Mouse (Mus musculus) hindbrain, embryonic 14.5 days (tissue): ENCODE results near the gene Zbtb25. TPM values are rescaled to one million over a fixed set of nuclear protein-coding genes. Genes with fewer than 3 reads are reported as not detected.

Experiments
- ATAC-seq: fragments of 200-750 bp; cut with Nextera tagmentation; 2 replicates; pipeline ENCODE4 v1.8.0; 2017; ENCODE audit warnings: moderate number of reproducible peaks, mild to moderate bottlenecking, moderate TSS enrichment, moderate library complexity; ENCODE audit not compliant: low FRiP score
- DNase-seq: peaks from one replicate; pipeline ENCODE4 v3.0.0-alpha.2; 2015; ENCODE audit warnings: low spot score
- H3K27ac ChIP-seq: fragments of 300-500 bp; sonication (generic); 2 replicates; pipeline ENCODE4 v1.5.1; 2014; ENCODE audit warnings: mild to moderate bottlenecking, moderate library complexity
- H3K27me3 ChIP-seq: fragments of 300-500 bp; sonication (generic); 2 replicates; pipeline ENCODE4 v1.6.1; 2014; ENCODE audit warnings: mild to moderate bottlenecking, low read length, mixed read lengths; ENCODE audit not compliant: control insufficient read depth, insufficient read depth
- H3K36me3 ChIP-seq: fragments of 300-500 bp; sonication (generic); replicated peaks from 2 replicates; pipeline ENCODE4 v1.6.1; 2014; ENCODE audit not compliant: control insufficient read depth, insufficient read depth
- H3K4me1 ChIP-seq: fragments of 300-500 bp; sonication (generic); replicated peaks from 2 replicates; pipeline ENCODE4 v1.6.1; 2014; ENCODE audit warnings: antibody characterized with exemption, low read length, mixed read lengths; ENCODE audit not compliant: control insufficient read depth, insufficient read depth
- H3K4me2 ChIP-seq: fragments of 300-500 bp; sonication (generic); replicated peaks from 2 replicates; pipeline ENCODE4 v1.6.1; 2014; ENCODE audit warnings: mild to moderate bottlenecking, moderate library complexity
- H3K4me3 ChIP-seq: fragments of 300-500 bp; sonication (generic); replicated peaks from 2 replicates; pipeline ENCODE4 v1.5.1; 2014; ENCODE audit warnings: mild to moderate bottlenecking, low read length
- H3K9ac ChIP-seq: fragments of 300-500 bp; sonication (generic); 2 replicates; pipeline ENCODE4 v1.6.1; 2014
- H3K9me3 ChIP-seq: fragments of 300-500 bp; sonication (generic); 2 replicates; pipeline ENCODE4 v1.6.1; 2016; ENCODE audit warnings: low read length; ENCODE audit not compliant: control insufficient read depth
- WGBS: fragments of 180-500 bp; shearing (Covaris S2); extraction: QIAGEN DNeasy Blood & Tissue Kit; methylation state at CpG from one replicate; pipeline ENCODE4 v1.1.7; 2014; 5-methylcytosine and 5-hydroxymethylcytosine counted together
- polyA plus RNA-seq: library from polyadenylated mRNA; unstranded; fragments of >200 nt; fragmentation: Nextera tagmentation; extraction: Ambion mirVana; gene quantifications from 2 replicates; pipeline ENCODE4 v1.2.1, GENCODE M21; 2014

The Zbtb25 gene
- polyA plus RNA-seq: 16.0 and 16.5 TPM in 2 replicates

DNA sequence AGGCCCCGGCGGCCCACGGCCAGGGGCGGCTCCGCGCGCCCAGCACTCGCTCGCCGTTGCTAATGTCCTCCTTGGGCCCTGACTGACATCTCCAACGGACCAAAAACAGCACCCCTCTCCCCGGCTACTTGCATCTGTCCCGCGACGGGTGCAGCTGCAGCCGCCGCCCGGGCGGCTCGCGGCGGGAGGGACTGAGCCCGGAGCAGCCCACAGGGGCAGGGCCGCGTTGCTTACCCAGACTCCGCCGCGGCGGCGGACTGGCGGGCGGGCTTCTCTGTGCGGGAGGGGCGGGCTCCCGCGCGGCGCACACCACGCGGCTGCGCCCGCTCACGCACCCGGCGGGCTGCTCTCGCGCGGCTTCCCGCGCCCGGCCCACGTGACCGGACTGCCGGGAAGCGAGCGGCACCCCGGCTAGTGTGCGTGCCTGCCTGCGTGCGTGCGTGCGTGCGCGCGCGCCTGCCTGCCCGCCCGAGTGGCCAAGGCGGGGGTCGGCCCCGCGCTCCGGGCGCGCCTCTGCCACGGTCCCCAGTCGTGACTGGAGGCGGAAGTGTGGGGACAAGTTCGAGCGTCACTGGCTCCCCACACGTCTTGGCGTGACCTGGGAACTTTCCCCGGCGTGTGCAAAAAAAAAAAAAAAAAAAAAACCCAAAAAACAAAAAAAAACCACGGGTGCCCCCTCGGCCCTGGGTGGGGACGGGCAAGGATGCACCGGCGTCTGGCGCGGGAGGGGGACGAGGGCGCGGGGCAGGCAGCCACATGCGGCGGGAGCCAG is at the start of gene Zbtb25:
Gene Zbtb25 (minus strand): TSS at position 397 of the 772 bp plus-strand sequence.
- H3K27me3 ChIP-seq: no peaks in the 10 kb centered on the region
- peak within 1 kb of the TSS; percentile 96 for H3K4me3 ChIP-seq
- peak within 1 kb of the TSS; percentile 99 for H3K9ac ChIP-seq
- H3K4me2 ChIP-seq: peak within 1 kb of the TSS; percentile 86
- ATAC-seq: peak; percentile 92
- peak within 1 kb of the TSS; percentile 98 for H3K27ac ChIP-seq
- DNase-seq: peak; percentile 92
- H3K9me3 ChIP-seq: no peaks in the 10 kb centered on the region
- under 1% methylated on average over 93 of the region's 96 CpGs for WGBS
- no peaks in the 10 kb centered on the region for H3K36me3 ChIP-seq
- H3K4me1 ChIP-seq: peaks cover 36% of the 10 kb centered on the region

DNA sequence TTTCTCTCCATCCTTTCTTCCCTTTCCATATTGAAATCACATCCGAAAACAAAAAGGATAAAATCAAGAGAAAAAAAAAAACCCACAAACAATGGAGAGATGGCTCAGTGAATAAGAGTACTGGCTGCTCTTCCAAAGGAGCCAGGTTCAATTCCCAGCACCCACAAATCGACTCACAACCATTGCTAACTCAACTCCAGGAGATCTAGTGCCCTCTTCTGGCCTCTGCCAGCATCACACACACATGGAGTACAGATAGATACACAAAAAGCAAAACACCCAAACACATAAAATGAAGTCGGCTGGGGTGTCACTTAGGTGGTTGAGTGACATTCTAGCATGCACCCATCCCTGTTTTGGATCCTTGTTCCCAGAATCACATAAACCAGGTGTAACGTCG is 48.9 kb upstream of the Zbtb25 start:
- no peaks in the 10 kb centered on the region for H3K4me1 ChIP-seq
- ATAC-seq (no peak), DNase-seq (no peak)
- H3K9ac ChIP-seq: no peak overlapping the region
- H3K27ac ChIP-seq: no peak overlapping the region
- peaks cover 20% of the 10 kb centered on the region; the same call in 1 of the 2 replicates for H3K27me3 ChIP-seq
- H3K4me3 ChIP-seq: no peak overlapping the region
- WGBS: 93% methylated on average over 5 of the region's 5 CpGs
- H3K9me3 ChIP-seq: 0 out of 2 replicates have a peak, but pooled peaks cover 4% of the 10 kb centered on the region
- H3K36me3 ChIP-seq: no peaks in the 10 kb centered on the region
- no peak overlapping the region for H3K4me2 ChIP-seq

DNA sequence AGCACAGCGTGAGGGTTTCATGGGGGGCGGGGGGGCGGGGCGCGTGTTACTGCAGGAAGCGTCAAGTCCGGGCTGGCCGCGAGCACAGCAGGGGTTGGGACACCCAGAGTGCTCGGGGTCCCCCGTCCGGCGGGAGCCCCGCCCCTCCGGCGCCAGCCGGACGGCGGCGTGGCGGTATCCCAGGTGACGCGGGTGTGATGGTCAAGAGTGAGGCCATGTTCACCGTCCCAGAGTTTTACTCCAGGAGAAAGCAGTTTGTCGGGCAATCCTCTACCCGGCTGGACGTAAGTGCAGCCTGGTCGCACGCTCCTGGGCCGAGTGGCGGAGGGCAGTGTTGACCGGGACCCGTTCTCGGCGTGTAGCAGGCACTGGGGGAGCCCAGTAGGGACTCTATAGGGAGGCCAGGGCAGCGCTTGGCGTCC is 48.0 kb upstream of the Zbtb25 start, which contains the start of gene Ppp1r36:
Gene Ppp1r36 (plus strand): TSS at position 106 of the 422 bp plus-strand sequence.
- Histone ChIP-seq H3K4me2 (peak within 1 kb of the TSS; percentile 57), H3K27ac (no peak within 1 kb of the TSS), H3K27me3 (peaks cover 20% of the 10 kb centered on the region; the same call in 1 of the 2 replicates), H3K9ac (no peak within 1 kb of the TSS), H3K4me1 (no peaks in the 10 kb centered on the region), H3K4me3 (peak within 1 kb of the TSS; percentile 31), H3K36me3 (no peaks in the 10 kb centered on the region), H3K9me3 (0 out of 2 replicates have a peak, but pooled peaks cover 4% of the 10 kb centered on the region)
- ATAC-seq (no peak), DNase-seq (no peak)
- under 1% methylated on average over 37 of the region's 37 CpGs for WGBS

DNA sequence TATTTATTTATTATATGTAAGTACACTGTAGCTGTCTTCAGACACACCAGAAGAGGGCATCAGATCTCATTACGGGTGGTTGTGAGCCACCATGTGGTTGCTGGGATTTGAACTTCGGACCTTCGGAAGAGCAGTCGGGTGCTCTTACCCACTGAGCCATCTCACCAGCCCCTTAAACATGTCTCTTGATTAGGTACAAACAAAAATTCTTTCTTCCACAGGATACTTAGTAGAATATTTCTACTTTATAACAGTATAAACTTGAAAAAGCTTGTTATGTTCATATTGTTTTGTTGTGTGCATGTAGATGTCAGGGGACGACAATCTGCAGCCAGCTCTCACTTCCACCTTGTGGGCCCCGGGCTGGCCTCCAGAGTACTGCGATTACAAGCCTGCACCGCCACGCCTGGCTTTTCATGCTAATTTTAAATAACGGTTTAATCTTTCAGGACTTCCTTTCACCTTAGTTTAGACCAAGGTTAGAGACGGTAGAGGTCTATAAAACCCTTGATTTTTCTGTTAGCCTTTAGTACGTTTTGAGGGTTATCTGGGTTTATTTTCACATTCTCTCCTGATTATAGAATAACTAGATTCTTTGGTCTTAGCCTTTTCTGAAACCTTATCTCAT is 46.1 kb upstream of the Zbtb25 start:
- DNase-seq (no peak), ATAC-seq (no peak)
- H3K9ac ChIP-seq: no peak overlapping the region
- 89% methylated on average over 11 of the region's 12 CpGs for WGBS
- H3K4me2 ChIP-seq: no peak overlapping the region
- no peaks in the 10 kb centered on the region for H3K4me1 ChIP-seq
- no peak overlapping the region for H3K4me3 ChIP-seq
- 0 out of 2 replicates have a peak, but pooled peaks cover 4% of the 10 kb centered on the region for H3K9me3 ChIP-seq
- H3K27ac ChIP-seq: no peak overlapping the region
- peaks cover 20% of the 10 kb centered on the region; the same call in 1 of the 2 replicates for H3K27me3 ChIP-seq
- H3K36me3 ChIP-seq: no peaks in the 10 kb centered on the region

DNA sequence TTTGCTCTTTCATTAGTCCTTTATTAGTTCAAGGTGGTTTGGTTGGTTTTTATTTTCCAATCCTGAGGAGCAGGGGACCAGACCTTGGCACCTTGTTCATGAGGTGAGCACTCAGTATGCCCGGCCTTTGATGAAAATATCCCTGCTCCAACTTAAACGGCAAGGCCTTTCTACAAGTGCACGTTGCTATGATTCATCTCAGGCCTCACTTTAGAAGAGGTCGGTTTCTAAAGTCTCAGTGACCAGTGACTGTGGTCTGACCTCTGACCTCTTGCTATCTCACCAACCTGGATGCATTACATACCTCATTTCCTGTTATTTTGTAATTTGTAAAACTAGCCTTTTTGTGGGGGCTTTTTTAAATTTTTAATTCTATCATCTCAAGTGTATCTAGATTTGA is 39.8 kb upstream of the Zbtb25 start:
- H3K4me3 ChIP-seq: no peak overlapping the region
- WGBS: 75% methylated on average over 4 of the region's 4 CpGs

DNA sequence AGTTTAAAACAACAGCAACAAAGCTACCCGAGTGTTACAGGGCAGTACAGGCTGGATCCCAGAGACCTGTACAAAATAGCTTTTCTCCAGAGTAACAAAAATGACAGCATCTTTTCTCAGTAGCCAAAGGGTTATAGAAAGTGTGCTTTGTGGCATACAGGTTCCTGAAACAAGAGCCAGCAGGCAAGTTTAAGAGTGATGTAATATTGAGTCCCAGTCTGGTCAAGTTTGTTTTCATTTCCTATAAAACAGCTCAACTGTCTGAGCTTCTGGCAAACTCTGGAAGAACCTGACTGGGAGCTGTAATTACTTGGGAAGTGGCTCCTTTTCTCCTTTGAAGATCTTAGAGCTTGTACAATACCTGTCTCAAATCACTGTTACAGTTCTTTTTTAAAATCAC is 37.8 kb upstream of the Zbtb25 start:
- WGBS: 62% methylated on average over 1 of the region's 1 CpGs
- Histone ChIP-seq H3K4me2 (no peak overlapping the region), H3K27me3 (peaks cover 47% of the 10 kb centered on the region)

More for the DNA sequence above, 39.8 kb upstream of the Zbtb25 start:
- no peaks in the 10 kb centered on the region for H3K9me3 ChIP-seq
- H3K36me3 ChIP-seq: no peaks in the 10 kb centered on the region
- H3K27ac ChIP-seq: no peak overlapping the region
- no peak overlapping the region for H3K4me2 ChIP-seq
- no peak for ATAC-seq
- H3K27me3 ChIP-seq: peaks cover 41% of the 10 kb centered on the region
- H3K4me1 ChIP-seq: 0 out of 2 replicates have a peak, but pooled peaks cover 12% of the 10 kb centered on the region
- H3K9ac ChIP-seq: no peak overlapping the region
- DNase-seq: no peak

DNA sequence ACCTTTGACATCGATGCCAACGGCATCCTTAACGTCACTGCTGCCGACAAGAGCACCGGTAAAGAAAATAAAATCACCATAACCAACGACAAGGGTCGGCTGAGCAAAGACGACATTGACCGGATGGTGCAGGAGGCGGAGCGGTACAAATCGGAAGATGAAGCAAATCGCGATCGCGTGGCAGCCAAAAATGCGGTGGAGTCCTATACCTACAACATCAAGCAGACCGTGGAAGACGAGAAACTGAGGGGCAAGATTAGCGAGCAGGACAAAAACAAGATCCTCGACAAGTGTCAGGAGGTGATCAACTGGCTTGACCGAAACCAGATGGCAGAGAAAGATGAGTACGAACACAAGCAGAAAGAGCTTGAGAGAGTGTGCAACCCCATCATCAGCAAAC is 36.6 kb upstream of the Zbtb25 start:
- Histone ChIP-seq H3K4me3 (peak overlapping the region; percentile 66), H3K36me3 (no peaks in the 10 kb centered on the region), H3K4me1 (peaks cover 12% of the 10 kb centered on the region; the same call in 1 of the 2 replicates), H3K4me2 (peak overlapping the region; percentile 74), H3K9me3 (no peaks in the 10 kb centered on the region), H3K27ac (no peak overlapping the region), H3K27me3 (peaks cover 54% of the 10 kb centered on the region), H3K9ac (no peak overlapping the region)
- DNase-seq (no peak), ATAC-seq (no peak)
- 4% methylated on average over 23 of the region's 23 CpGs for WGBS

More for the DNA sequence above, 37.8 kb upstream of the Zbtb25 start:
- no peak overlapping the region for H3K9ac ChIP-seq
- DNase-seq: no peak
- H3K4me1 ChIP-seq: peaks cover 12% of the 10 kb centered on the region; the same call in 1 of the 2 replicates
- no peak for ATAC-seq
- no peaks in the 10 kb centered on the region for H3K9me3 ChIP-seq
- no peak overlapping the region for H3K27ac ChIP-seq
- no peak overlapping the region for H3K4me3 ChIP-seq
- H3K36me3 ChIP-seq: no peaks in the 10 kb centered on the region

DNA sequence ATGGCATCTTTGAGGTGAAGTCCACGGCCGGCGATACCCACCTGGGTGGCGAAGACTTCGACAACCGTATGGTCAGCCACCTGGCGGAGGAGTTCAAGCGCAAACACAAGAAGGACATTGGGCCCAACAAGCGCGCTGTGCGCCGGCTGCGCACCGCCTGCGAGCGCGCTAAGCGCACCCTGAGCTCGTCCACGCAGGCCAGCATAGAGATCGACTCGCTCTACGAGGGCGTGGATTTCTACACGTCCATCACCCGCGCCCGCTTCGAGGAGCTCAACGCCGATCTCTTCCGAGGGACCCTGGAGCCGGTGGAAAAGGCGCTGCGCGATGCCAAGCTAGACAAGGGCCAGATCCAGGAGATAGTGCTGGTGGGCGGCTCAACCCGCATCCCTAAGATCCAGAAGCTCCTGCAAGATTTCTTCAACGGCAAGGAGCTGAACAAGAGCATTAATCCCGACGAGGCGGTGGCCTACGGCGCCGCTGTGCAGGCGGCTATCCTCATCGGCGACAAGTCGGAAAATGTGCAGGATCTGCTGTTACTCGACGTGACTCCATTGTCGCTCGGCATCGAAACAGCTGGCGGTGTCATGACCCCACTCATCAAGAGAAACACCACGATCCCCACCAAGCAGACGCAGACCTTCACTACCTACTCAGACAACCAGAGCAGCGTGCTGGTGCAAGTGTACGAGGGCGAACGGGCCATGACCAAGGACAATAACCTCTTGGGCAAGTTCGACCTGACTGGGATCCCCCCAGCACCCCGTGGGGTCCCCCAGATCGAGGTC is 36.0 kb upstream of the Zbtb25 start:
- Histone ChIP-seq H3K4me2 (peak overlapping the region; percentile 74), H3K36me3 (no peaks in the 10 kb centered on the region), H3K4me1 (peaks cover 12% of the 10 kb centered on the region; the same call in 1 of the 2 replicates), H3K27ac (no peak overlapping the region), H3K9ac (no peak overlapping the region; the same call in 1 of the 2 replicates), H3K4me3 (peak overlapping the region; percentile 66), H3K9me3 (no peaks in the 10 kb centered on the region), H3K27me3 (peaks cover 54% of the 10 kb centered on the region)
- no peak for DNase-seq
- no peak for ATAC-seq
- WGBS: 3% methylated on average over 64 of the region's 64 CpGs
